Comparison of ENCODE assay signal across 23 mouse cellular contexts in the genomic region with DNA sequence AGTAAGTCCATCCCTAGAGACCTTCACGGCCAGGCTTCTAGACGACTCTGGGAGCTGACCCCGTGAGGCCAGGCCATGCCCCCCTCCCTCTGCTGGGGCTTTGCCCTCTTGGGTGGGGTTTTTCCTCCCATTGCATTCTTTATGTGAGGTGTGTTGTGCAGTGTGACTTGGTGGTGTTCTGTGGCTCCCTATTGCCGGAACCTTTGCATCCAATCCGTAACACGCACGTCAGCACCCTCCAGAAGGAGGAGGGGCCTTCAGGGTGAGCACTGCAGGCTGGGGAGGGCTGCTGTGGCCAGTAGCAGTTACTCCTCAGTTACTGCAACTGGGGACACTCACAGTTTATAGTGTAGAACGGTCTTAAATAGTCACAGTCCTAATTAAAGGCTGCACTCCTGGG. TPM values are rescaled to one million over a fixed set of nuclear protein-coding genes. Genes with fewer than 3 reads are reported as not detected.
A peak's percentile ranks its signal among the peaks of the same experiment; 100 is the strongest.
DNase-seq lines count a peak whose midpoint lies in the region; ATAC-seq lines count a peak whose summit lies in the region.
"Had no signal": no experiment of that assay in that cellular context is flagged by ENCODE, and none has a peak within 500 bp of the region (broad histone marks: within the 10 kb centered on the region; RNA-seq: fewer than 3 reads in every experiment).

No protein-coding gene starts in this region.

- peak; percentile 5 for DNase-seq in adrenal gland, adult 2 months
- DNase-seq in adrenal gland, adult 8-10 months, result no peak
- DNase-seq in heart, adult 11 months, result peak; percentile 73
- DNase-seq in heart, adult 18-20 months, result no peak
- no peak for DNase-seq in left cerebral cortex, adult 8-10 months (ENCODE audit: low spot score in 2 of 2)
- DNase-seq: cerebellum, adult 9-10 months; forebrain, postnatal 0 days; heart, postnatal 4 days; kidney, adult 8-10 months; kidney, postnatal 14 days; lung, postnatal 4 days; right cerebral cortex, postnatal 14 days; spleen, adult 18-20 months; thymus, adult 18-20 months; thymus, postnatal 36 days had no signal

- H3K9me3 ChIP-seq in neural tube, embryonic 13.5 days, result no peaks in the 10 kb centered on the region
- H3K9me3 ChIP-seq in neural tube, embryonic 15.5 days (replicated peaks), result no peaks in the 10 kb centered on the region
- H3K9me3 ChIP-seq: heart, embryonic 10.5 days; intestine, embryonic 15.5 days; limb, embryonic 15.5 days; liver, embryonic 15.5 days had no signal

- no peak overlapping the region for H3K9ac ChIP-seq in neural tube, embryonic 13.5 days
- no peak overlapping the region for H3K9ac ChIP-seq in neural tube, embryonic 15.5 days (replicated peaks)
- H3K9ac ChIP-seq: forebrain, postnatal 0 days; hindbrain, embryonic 14.5 days; intestine, embryonic 15.5 days; limb, embryonic 15.5 days; liver, embryonic 15.5 days had no signal

- H3K4me3 ChIP-seq in neural tube, embryonic 13.5 days, result no peak overlapping the region
- no peak overlapping the region for H3K4me3 ChIP-seq in neural tube, embryonic 15.5 days (replicated peaks)
- H3K4me3 ChIP-seq: heart, embryonic 10.5 days; intestine, embryonic 15.5 days; layer of hippocampus, adult 2 months; limb, embryonic 15.5 days; liver, embryonic 15.5 days had no signal

- H3K4me2 ChIP-seq in neural tube, embryonic 13.5 days, result no peak overlapping the region
- H3K4me2 ChIP-seq in neural tube, embryonic 15.5 days, result no peak overlapping the region
- H3K4me2 ChIP-seq: hindbrain, embryonic 14.5 days; intestine, embryonic 15.5 days; limb, embryonic 15.5 days; liver, embryonic 15.5 days had no signal

- H3K36me3 ChIP-seq in neural tube, embryonic 13.5 days, result peaks cover 55% of the 10 kb centered on the region
- peaks cover 30% of the 10 kb centered on the region for H3K36me3 ChIP-seq in neural tube, embryonic 15.5 days

- no peak for ATAC-seq in neural tube, embryonic 13.5 days (ENCODE audit: low read depth)
- no peak for ATAC-seq in neural tube, embryonic 15.5 days (ENCODE audit: low FRiP score)
- ATAC-seq: forebrain, postnatal 0 days had no signal

- WGBS in neural tube, embryonic 13.5 days, result 71% methylated on average over 8 of the region's 8 CpGs
- WGBS in neural tube, embryonic 15.5 days, result 74% methylated on average over 8 of the region's 8 CpGs

- no peaks in the 10 kb centered on the region for H3K27me3 ChIP-seq in neural tube, embryonic 13.5 days
- no peaks in the 10 kb centered on the region for H3K27me3 ChIP-seq in neural tube, embryonic 15.5 days (replicated peaks)
- H3K27me3 ChIP-seq: intestine, embryonic 15.5 days; limb, embryonic 15.5 days; liver, embryonic 15.5 days had no signal

- H3K27ac ChIP-seq in neural tube, embryonic 13.5 days (replicated peaks), result peak overlapping the region; percentile 42
- H3K27ac ChIP-seq in neural tube, embryonic 15.5 days (replicated peaks), result no peak overlapping the region
- H3K27ac ChIP-seq: heart, embryonic 10.5 days; hindbrain, embryonic 14.5 days; intestine, embryonic 15.5 days; layer of hippocampus, adult 2 months; limb, embryonic 15.5 days; liver, embryonic 15.5 days had no signal

- H3K4me1 ChIP-seq in neural tube, embryonic 13.5 days (replicated peaks), result peaks cover 6% of the 10 kb centered on the region; the same call in 1 of the 2 replicates
- peaks cover 5% of the 10 kb centered on the region; the same call in 1 of the 2 replicates for H3K4me1 ChIP-seq in neural tube, embryonic 15.5 days
- H3K4me1 ChIP-seq: intestine, embryonic 15.5 days; limb, embryonic 15.5 days; liver, embryonic 15.5 days had no signal

RNA-seq across cellular contexts. Expression of gene Msh2, which starts 28.0 kb away (rescaled TPM):
- 10 to 100 TPM; 16.8 to 21.6 TPM for total RNA-seq in adrenal gland, adult 2 months (2021)
- polyA plus RNA-seq in adrenal gland, adult 2 months (2012; rRNA removed), result 2.3 and 6.1 TPM in 2 replicates
- total RNA-seq in adrenal gland, adult 8-10 months (2022), result 10 to 100 TPM; 20.8 to 27.1 (median 23.5) TPM
- 10 to 100 TPM; 11.9 to 15.0 TPM for total RNA-seq in heart, adult 18-20 months (2021)
- polyA plus RNA-seq in neural tube, embryonic 13.5 days (2015; fragmentation: Nextera tagmentation; extraction: Ambion mirVana), result 62.0 and 71.8 TPM in 2 replicates
- 57.5 and 67.6 TPM in 2 replicates for polyA plus RNA-seq in neural tube, embryonic 15.5 days (2015; fragmentation: Nextera tagmentation; extraction: Ambion mirVana)
- total RNA-seq in left cerebral cortex, adult 8-10 months (2022), result 10 to 100 TPM; 32.0 to 39.4 (median 35.4) TPM

Comparison
In these comparisons a context has a peak if more than half of its experiments do, and no peak if none do; other contexts are left out.
1. DNase-seq: peak in adrenal gland, adult 2 months (single experiment) and heart, adult 11 months (single experiment); none in adrenal gland, adult 8-10 months (single experiment), heart, adult 18-20 months (0 of 2) and left cerebral cortex, adult 8-10 months (0 of 2).